Mouse (Mus musculus) limb, embryonic 10.5 days (tissue): ENCODE data around the gene Camkmt. TPM values are rescaled to one million over a fixed set of nuclear protein-coding genes. Genes with fewer than 3 reads are reported as not detected.

Experiments
- DNase-seq: peaks from one replicate; pipeline ENCODE4 v3.0.0-alpha.2; 2017; ENCODE audit warnings: low spot score
- H3K27ac ChIP-seq: fragments of 300-500 bp; sonication (generic); 2 replicates; pipeline ENCODE4 v1.5.1; 2016; ENCODE audit warnings: mild to moderate bottlenecking
- H3K27me3 ChIP-seq: fragments of 300-500 bp; sonication (generic); 2 replicates; pipeline ENCODE4 v1.6.1; 2016; ENCODE audit warnings: low read depth, mild to moderate bottlenecking; ENCODE audit not compliant: poor library complexity, severe bottlenecking
- H3K36me3 ChIP-seq: fragments of 300-500 bp; sonication (generic); 2 replicates; pipeline ENCODE4 v1.6.1; 2016; ENCODE audit warnings: mild to moderate bottlenecking, moderate library complexity
- H3K4me1 ChIP-seq: fragments of 300-500 bp; sonication (generic); 2 replicates; pipeline ENCODE4 v1.6.1; 2016
- H3K4me3 ChIP-seq: fragments of 300-500 bp; sonication (generic); 2 replicates; pipeline ENCODE4 v1.5.1; 2016; ENCODE audit warnings: mild to moderate bottlenecking, moderate library complexity
- H3K9me3 ChIP-seq: fragments of 300-500 bp; sonication (generic); replicated peaks from 2 replicates; pipeline ENCODE4 v1.6.1; 2016; ENCODE audit warnings: mild to moderate bottlenecking
- WGBS: fragments of 180-500 bp; shearing (Covaris S2); methylation state at CpG from one replicate; pipeline ENCODE4 v1.1.7; 2016; 5-methylcytosine and 5-hydroxymethylcytosine counted together
- polyA plus RNA-seq: library from polyadenylated mRNA; unstranded; fragments of >200 nt; fragmentation: Nextera tagmentation; extraction: Ambion mirVana; gene quantifications from 2 replicates; pipeline ENCODE4 v1.2.1, GENCODE M21; 2016

Gene Camkmt
- polyA plus RNA-seq, 1 experiment from 2014 or later: 11.4 TPM

- H3K36me3 ChIP-seq: no peaks in the 10 kb centered on the region
- WGBS: 1% methylated on average over 8 of the region's 8 CpGs
- H3K4me3 ChIP-seq: no peak overlapping the region
- H3K9me3 ChIP-seq: no peaks in the 10 kb centered on the region
- H3K27me3 ChIP-seq: peaks cover 96% of the 10 kb centered on the region
- no peak overlapping the region for H3K27ac ChIP-seq
- DNase-seq: peak; percentile 30
- H3K4me1 ChIP-seq: 0 out of 2 replicates have a peak, but pooled peaks cover 2% of the 10 kb centered on the region
These were observed 383.5 kb downstream of the Camkmt start for GRCm38 (mm10) chr17:85473881-85474280.

GRCm38 (mm10) chr17:85481241-85481640 lies 390.9 kb downstream of the Camkmt start:
- Histone ChIP-seq H3K4me3 (no peak overlapping the region), H3K27ac (no peak overlapping the region), H3K9me3 (no peaks in the 10 kb centered on the region), H3K36me3 (no peaks in the 10 kb centered on the region), H3K4me1 (peaks cover 13% of the 10 kb centered on the region), H3K27me3 (peaks cover 96% of the 10 kb centered on the region)
- no peak for DNase-seq
- 90% methylated on average over 8 of the region's 8 CpGs for WGBS

- Histone ChIP-seq H3K27ac (no peak overlapping the region), H3K36me3 (no peaks in the 10 kb centered on the region), H3K4me3 (no peak overlapping the region), H3K9me3 (no peaks in the 10 kb centered on the region), H3K27me3 (peaks cover 98% of the 10 kb centered on the region), H3K4me1 (peaks cover 21% of the 10 kb centered on the region)
- 82% methylated on average over 5 of the region's 5 CpGs for WGBS
- no peak for DNase-seq
These were observed 392.7 kb downstream of the Camkmt start for GRCm38 (mm10) chr17:85483086-85483485.

GRCm38 (mm10) chr17:85484015-85484414 lies 393.7 kb downstream of the Camkmt start:
- 53% methylated on average over 8 of the region's 8 CpGs for WGBS
- no peak for DNase-seq
- Histone ChIP-seq H3K36me3 (no peaks in the 10 kb centered on the region), H3K9me3 (no peaks in the 10 kb centered on the region), H3K27me3 (peaks cover 99% of the 10 kb centered on the region), H3K4me1 (peaks cover 21% of the 10 kb centered on the region), H3K27ac (no peak overlapping the region), H3K4me3 (no peak overlapping the region)

- Histone ChIP-seq H3K27me3 (peaks cover 100% of the 10 kb centered on the region), H3K4me3 (no peak overlapping the region), H3K27ac (no peak overlapping the region), H3K36me3 (no peaks in the 10 kb centered on the region), H3K4me1 (peaks cover 21% of the 10 kb centered on the region), H3K9me3 (no peaks in the 10 kb centered on the region)
- DNase-seq: no peak
- WGBS: 41% methylated on average over 5 of the region's 5 CpGs
These were observed 394.2 kb downstream of the Camkmt start for GRCm38 (mm10) chr17:85484526-85484925.

- Histone ChIP-seq H3K4me3 (peak overlapping the region; percentile 20), H3K27ac (no peak overlapping the region), H3K9me3 (no peaks in the 10 kb centered on the region), H3K27me3 (peaks cover 100% of the 10 kb centered on the region), H3K36me3 (no peaks in the 10 kb centered on the region), H3K4me1 (peaks cover 21% of the 10 kb centered on the region)
- DNase-seq: no peak
- WGBS: under 1% methylated on average over 30 of the region's 30 CpGs
These were observed 395.0 kb downstream of the Camkmt start for GRCm38 (mm10) chr17:85485065-85485945.

- peak overlapping the region; percentile 46 for H3K4me3 ChIP-seq
- peak; percentile 56 for DNase-seq
- no peaks in the 10 kb centered on the region for H3K36me3 ChIP-seq
- H3K27me3 ChIP-seq: peaks cover 100% of the 10 kb centered on the region
- H3K9me3 ChIP-seq: no peaks in the 10 kb centered on the region
- peaks cover 21% of the 10 kb centered on the region for H3K4me1 ChIP-seq
- WGBS: under 1% methylated on average over 14 of the region's 14 CpGs
- H3K27ac ChIP-seq: no peak overlapping the region
These were observed 395.7 kb downstream of the Camkmt start for GRCm38 (mm10) chr17:85485946-85486533.

GRCm38 (mm10) chr17:85486585-85487480 lies 396.5 kb downstream of the Camkmt start:
- Histone ChIP-seq H3K36me3 (no peaks in the 10 kb centered on the region), H3K4me1 (peaks cover 21% of the 10 kb centered on the region), H3K27ac (0 out of 2 replicates have a peak overlapping the region, but pooled peaks have one; percentile 50), H3K27me3 (peaks cover 100% of the 10 kb centered on the region), H3K9me3 (no peaks in the 10 kb centered on the region), H3K4me3 (peak overlapping the region; percentile 46)
- peak; percentile 74 for DNase-seq
- WGBS: 1% methylated on average over 52 of the region's 52 CpGs

- H3K27ac ChIP-seq: no peak overlapping the region
- H3K36me3 ChIP-seq: no peaks in the 10 kb centered on the region
- H3K27me3 ChIP-seq: peaks cover 100% of the 10 kb centered on the region
- WGBS: 35% methylated on average over 3 of the region's 3 CpGs
- no peak for DNase-seq
- H3K4me1 ChIP-seq: peaks cover 21% of the 10 kb centered on the region
- no peak overlapping the region for H3K4me3 ChIP-seq
- H3K9me3 ChIP-seq: no peaks in the 10 kb centered on the region
These were observed 397.2 kb downstream of the Camkmt start for GRCm38 (mm10) chr17:85487531-85487930.

- no peak overlapping the region for H3K4me3 ChIP-seq
- H3K36me3 ChIP-seq: no peaks in the 10 kb centered on the region
- H3K9me3 ChIP-seq: no peaks in the 10 kb centered on the region
- peaks cover 100% of the 10 kb centered on the region for H3K27me3 ChIP-seq
- 3% methylated on average over 14 of the region's 14 CpGs for WGBS
- peaks cover 21% of the 10 kb centered on the region for H3K4me1 ChIP-seq
- H3K27ac ChIP-seq: no peak overlapping the region
- peak; percentile 39 for DNase-seq
These were observed 398.5 kb downstream of the Camkmt start for GRCm38 (mm10) chr17:85488601-85489487.

- no peaks in the 10 kb centered on the region for H3K9me3 ChIP-seq
- no peaks in the 10 kb centered on the region for H3K36me3 ChIP-seq
- peaks cover 95% of the 10 kb centered on the region for H3K27me3 ChIP-seq
- peaks cover 21% of the 10 kb centered on the region for H3K4me1 ChIP-seq
- no peak overlapping the region for H3K4me3 ChIP-seq
- 2% methylated on average over 10 of the region's 10 CpGs for WGBS
- peak; percentile 40 for DNase-seq
- no peak overlapping the region for H3K27ac ChIP-seq
These were observed 399.2 kb downstream of the Camkmt start for GRCm38 (mm10) chr17:85489488-85489980.

- 75% methylated on average over 3 of the region's 3 CpGs for WGBS
- DNase-seq: peak; percentile 25
- Histone ChIP-seq H3K9me3 (no peaks in the 10 kb centered on the region), H3K27ac (no peak overlapping the region), H3K27me3 (peaks cover 75% of the 10 kb centered on the region), H3K36me3 (no peaks in the 10 kb centered on the region), H3K4me1 (peaks cover 5% of the 10 kb centered on the region), H3K4me3 (no peak overlapping the region)
These were observed 401.1 kb downstream of the Camkmt start for GRCm38 (mm10) chr17:85491491-85491890.
